ENCODE assay signal across 13 mouse cellular contexts in the genomic region with DNA sequence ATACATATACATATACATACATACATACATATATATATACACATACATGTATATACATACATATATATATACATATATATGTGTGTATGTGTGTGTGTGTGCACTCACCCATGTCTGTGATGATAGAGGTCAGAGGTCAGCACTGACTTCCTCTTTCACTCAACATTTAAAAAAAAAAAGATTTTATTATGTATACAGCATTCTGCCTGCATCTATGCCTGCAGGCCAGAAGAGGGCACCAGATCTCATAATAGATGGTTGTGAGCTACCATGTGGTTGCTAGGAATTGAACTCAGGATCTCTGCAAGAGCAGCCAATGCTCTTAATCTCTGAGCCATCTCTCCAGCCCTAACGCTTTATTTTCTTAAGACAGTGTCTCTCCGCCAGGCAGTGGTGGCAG. TPM values are rescaled to one million over a fixed set of nuclear protein-coding genes. Genes with fewer than 3 reads are reported as not detected.
DNase-seq lines count a peak whose midpoint lies in the region; ATAC-seq and TF ChIP-seq lines count a peak whose summit lies in the region.
"Had no signal": no experiment of that assay in that cellular context is flagged by ENCODE, and none has a peak within 500 bp of the region (broad histone marks: within the 10 kb centered on the region; RNA-seq: fewer than 3 reads in every experiment).

No protein-coding gene starts in this region.

- peak; percentile 41 for ATAC-seq in inflammation-experienced regulatory T-cells, adult 6 months
- ATAC-seq in monocyte, adult 5-6 weeks (replicated peaks; ENCODE audit: insufficient number of reproducible peaks, low FRiP score, low TSS enrichment, poor library complexity, severe bottlenecking): no peak
- ATAC-seq in erythroblast, adult 5-6 weeks (replicated peaks; ENCODE audit: low FRiP score, poor library complexity, severe bottlenecking): no peak
- ATAC-seq: forebrain, postnatal 0 days had no signal

- peak; percentile 45 for TF ChIP-seq CTCF in heart, adult 2 months (IDR thresholded peaks at IDR 0.05)

- H3K79me2 ChIP-seq in heart, adult 2 months (replicated peaks; ENCODE audit: control insufficient read depth, insufficient read depth, low read length): no peaks in the 10 kb centered on the region

- 86% methylated on average over 2 of the region's 2 CpGs for WGBS in heart, adult 2 months

- intact Hi-C loops in heart, adult 2 months (cut with DNase I): no loop called here

- no peaks in the 10 kb centered on the region for H3K4me1 ChIP-seq in heart, adult 2 months (ENCODE audit: control insufficient read depth, insufficient read depth, low read length)

- TF ChIP-seq EP300 in heart, adult 2 months (IDR thresholded peaks at IDR 0.05; ENCODE audit: insufficient read depth, low read depth, low read length): no peak

- no peak overlapping the region for H3K4me3 ChIP-seq in heart, adult 2 months

- H3K27ac ChIP-seq in heart, adult 2 months: no peak overlapping the region

- no peak for TF ChIP-seq POLR2A in heart, adult 2 months (IDR thresholded peaks at IDR 0.05; ENCODE audit: insufficient read depth, low read depth, low read length)

- DNase-seq in heart, adult 2 months: no peak
- DNase-seq in heart, adult 9 months (ENCODE audit: low spot score in 2 of 2): no peak
- DNase-seq in thymus, postnatal 0 days (ENCODE audit: low spot score): peak; percentile 50
- DNase-seq in thymus, adult 18-20 months: no peak
- DNase-seq in urinary bladder, postnatal 10 days (ENCODE audit: low spot score): no peak
- DNase-seq: cerebellum, postnatal 14 days; forebrain, postnatal 0 days; heart, adult 18-20 months; heart, postnatal 4 days; kidney, adult 18-20 months had no signal

- H3K27me3 ChIP-seq in heart, adult 2 months (ENCODE audit: control insufficient read depth, insufficient read depth, low read length): no peaks in the 10 kb centered on the region

- H3K36me3 ChIP-seq in heart, adult 2 months (ENCODE audit: control insufficient read depth, insufficient read depth, low read length): no peaks in the 10 kb centered on the region

- no peak overlapping the region for H3K9ac ChIP-seq in heart, adult 2 months (ENCODE audit: low read depth, low read length)
- H3K9ac ChIP-seq: forebrain, postnatal 0 days had no signal

RNA-seq across cellular contexts. Expression of gene Ddx47, which starts 14.5 kb away (rescaled TPM):
- total RNA-seq in heart, adult 2 months (2021): 10 to 100 TPM; 38.1 to 40.3 TPM
- polyA plus RNA-seq in heart, adult 2 months (2012; rRNA removed): 32.2 and 53.1 TPM in 2 replicates
- 117 and 122 TPM in 2 replicates for polyA plus RNA-seq in thymus, postnatal 0 days (2015; fragmentation: Nextera tagmentation; extraction: Ambion mirVana)
- 100 to 1,000 TPM; 133 to 189 (median 188) TPM for polyA plus RNA-seq in inflammation-experienced regulatory T-cells, adult 6 months (2017; shearing (Covaris generic))
- total RNA-seq in monocyte, adult 5-6 weeks (2017): 104 to 152 TPM (median 151 TPM) in 3 replicates
- total RNA-seq in erythroblast, adult 5-6 weeks (2015; ENCODE audit: low replicate concordance): 29.8 and 34.9 TPM in 2 replicates
- 40.4 and 64.3 TPM in 2 replicates for total RNA-seq in erythroblast, adult 5-6 weeks (2017; ENCODE audit: low replicate concordance)

RNA-seq across cellular contexts. Expression of gene Apold1, which starts 15.4 kb away (rescaled TPM):
- total RNA-seq in heart, adult 2 months (2021): 1 to 10 TPM; 6.9 to 9.3 TPM
- 3.6 and 4.4 TPM in 2 replicates for polyA plus RNA-seq in heart, adult 2 months (2012; rRNA removed)
- 3.2 and 4.4 TPM in 2 replicates for polyA plus RNA-seq in thymus, postnatal 0 days (2015; fragmentation: Nextera tagmentation; extraction: Ambion mirVana)
- under 1 TPM in 2 of 3 experiments, not detected in 1; 0.09 to 0.33 TPM for polyA plus RNA-seq in inflammation-experienced regulatory T-cells, adult 6 months (2017; shearing (Covaris generic))
- total RNA-seq in monocyte, adult 5-6 weeks (2017): 0.32 to 0.49 TPM (median 0.38 TPM) in 3 replicates
- 0.19 and 2.1 TPM in 2 replicates for total RNA-seq in erythroblast, adult 5-6 weeks (2015; ENCODE audit: low replicate concordance)
- 4.9 and 6.4 TPM in 2 replicates for total RNA-seq in erythroblast, adult 5-6 weeks (2017; ENCODE audit: low replicate concordance)
